Mouse (Mus musculus) lung, postnatal 14 days (tissue): Measurements from ENCODE around the gene Slc35b1.

Experiments used
- DNase-seq: peaks from one replicate; pipeline ENCODE4 v3.0.0; 2021

Gene Slc35b1

GRCm38 (mm10) chr11:95384319-95384972 lies at the start of gene Slc35b1:
Gene Slc35b1, plus strand, starts transcription at chr11:95384692.
- DNase-seq = peak; percentile 90

DNA sequence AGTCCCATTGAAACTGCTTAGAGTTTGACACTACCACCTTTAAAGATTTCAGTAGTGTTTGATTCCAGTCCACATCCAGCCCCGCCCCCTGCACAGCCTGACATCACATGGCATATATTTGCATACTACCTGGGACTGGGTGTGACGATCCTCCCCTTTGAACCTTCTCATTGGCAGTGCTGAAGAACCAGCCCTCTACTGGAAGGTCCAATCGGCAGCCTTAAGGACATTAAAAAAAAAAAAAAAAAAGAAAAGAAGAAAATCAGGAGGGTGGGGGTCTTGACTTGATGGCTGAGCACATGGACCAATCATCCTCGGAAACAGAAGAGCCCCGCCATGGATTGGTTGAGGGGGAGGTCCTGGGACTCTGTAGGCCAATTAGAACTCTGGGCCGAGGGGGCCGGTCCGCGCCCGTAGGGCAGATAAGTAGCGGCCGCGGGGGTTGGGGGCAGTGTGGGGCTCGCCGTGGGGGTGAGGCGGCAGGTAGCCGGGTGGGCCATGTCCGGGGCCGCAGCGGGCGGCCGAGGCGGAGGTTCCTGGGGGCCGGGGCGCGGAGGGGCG lies 47.8 kb upstream of the Slc35b1 start, which contains the start of gene Fam117a:
Gene Fam117a, plus strand, starts transcription at position 451 of the 561 bp plus-strand sequence.
- DNase-seq = peak; percentile 86

GRCm38 (mm10) chr11:95337129-95337813 lies 47.2 kb upstream of the Slc35b1 start:
- peak; percentile 73 for DNase-seq

DNA sequence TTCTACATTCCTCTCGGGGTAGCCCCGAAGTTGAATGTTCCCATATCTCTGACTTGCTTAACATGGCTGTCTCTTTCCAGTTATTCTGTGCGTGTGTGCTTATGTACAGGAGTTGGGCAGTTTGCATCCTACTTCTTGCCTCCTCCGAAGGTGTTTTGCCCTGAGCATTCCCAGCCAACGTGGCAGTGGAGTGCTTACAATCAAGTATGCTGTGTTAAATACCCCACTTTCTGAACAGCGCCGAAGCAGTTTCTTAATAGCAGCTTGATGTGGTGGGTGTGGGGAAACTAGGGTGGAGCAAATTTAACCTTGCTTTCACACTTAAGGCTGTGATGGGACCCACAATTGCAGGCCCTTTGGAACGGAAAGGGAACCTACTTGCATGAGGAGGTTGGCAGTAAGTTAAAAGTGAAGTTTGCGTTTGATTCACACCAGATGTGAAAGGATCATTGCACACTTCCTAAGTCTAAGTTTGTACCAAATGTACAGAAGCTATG lies 46.6 kb upstream of the Slc35b1 start:
- DNase-seq = no peak

GRCm38 (mm10) chr11:95339471-95340021 lies 44.9 kb upstream of the Slc35b1 start:
- no peak for DNase-seq

DNA sequence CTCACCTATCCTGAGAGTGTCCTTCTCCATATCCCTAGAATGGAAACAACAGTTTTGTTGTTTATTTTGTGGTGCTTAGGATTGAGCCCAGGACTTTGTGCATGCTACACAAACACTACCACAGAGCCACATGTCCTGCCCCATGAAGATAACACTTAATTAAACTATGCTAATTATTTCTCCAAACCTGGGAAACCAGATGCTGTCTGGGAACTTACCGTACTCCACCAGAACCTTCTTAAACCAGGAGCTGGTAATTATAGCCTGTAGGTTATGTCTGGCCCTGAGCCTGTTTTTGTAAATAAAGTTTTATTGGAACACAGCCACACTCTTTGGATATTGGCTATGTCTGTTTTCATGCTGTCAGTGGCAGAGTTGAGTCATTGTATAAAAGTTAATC lies 44.2 kb upstream of the Slc35b1 start:
- DNase-seq = no peak

- DNase-seq = no peak
These were observed 43.8 kb upstream of the Slc35b1 start for GRCm38 (mm10) chr11:95340664-95341063.

GRCm38 (mm10) chr11:95343180-95343579 lies 41.3 kb upstream of the Slc35b1 start:
- DNase-seq = no peak

DNA sequence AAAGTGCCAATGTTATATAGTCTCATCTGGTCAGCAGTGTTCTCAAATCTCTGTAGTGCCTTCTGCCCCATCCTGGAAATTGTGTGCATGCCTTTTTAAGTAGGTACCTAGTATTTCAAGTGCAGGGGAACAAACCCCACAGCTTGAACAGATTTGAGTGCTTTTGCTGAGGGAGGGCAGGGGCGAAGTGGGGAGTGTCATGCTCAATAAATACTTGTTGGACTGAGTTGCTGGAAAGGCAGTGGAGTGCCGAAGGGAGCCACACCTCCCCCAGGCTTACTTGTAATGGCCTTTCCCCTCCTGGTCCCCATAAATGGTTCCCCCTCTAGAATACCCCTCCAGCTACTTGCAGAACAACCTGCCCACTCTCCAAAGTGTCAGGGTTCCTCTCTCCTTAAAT lies 40.3 kb upstream of the Slc35b1 start:
- no peak for DNase-seq

- DNase-seq = no peak
These were observed 34.2 kb upstream of the Slc35b1 start for GRCm38 (mm10) chr11:95350289-95350688.

DNA sequence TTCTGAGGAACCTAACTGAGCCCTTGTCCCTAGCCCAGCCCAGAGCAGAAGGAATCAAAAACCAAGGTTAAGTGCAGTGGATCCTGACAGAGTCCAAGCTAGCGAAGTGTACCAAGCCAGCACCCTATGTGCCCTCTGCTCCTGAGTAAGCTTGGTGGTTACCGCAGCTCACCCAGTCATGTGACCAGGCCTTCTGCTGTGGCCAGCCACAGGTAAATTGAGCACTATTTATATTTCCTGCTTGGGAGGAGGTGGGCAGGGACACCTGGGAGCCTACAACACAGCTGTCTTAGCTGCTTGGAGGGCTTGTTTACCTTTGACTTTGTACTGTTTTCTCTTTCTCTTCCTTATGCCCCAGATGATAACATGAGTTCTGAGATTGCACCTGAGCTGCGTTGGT lies 33.5 kb upstream of the Slc35b1 start:
- DNase-seq = no peak

GRCm38 (mm10) chr11:95352686-95353085 lies 31.8 kb upstream of the Slc35b1 start:
- DNase-seq = no peak

GRCm38 (mm10) chr11:95353226-95353625 lies 31.3 kb upstream of the Slc35b1 start:
- DNase-seq = no peak

- no peak for DNase-seq
These were observed 30.1 kb upstream of the Slc35b1 start for GRCm38 (mm10) chr11:95354228-95354944.

GRCm38 (mm10) chr11:95354945-95355660 lies 29.4 kb upstream of the Slc35b1 start:
- DNase-seq = no peak

DNA sequence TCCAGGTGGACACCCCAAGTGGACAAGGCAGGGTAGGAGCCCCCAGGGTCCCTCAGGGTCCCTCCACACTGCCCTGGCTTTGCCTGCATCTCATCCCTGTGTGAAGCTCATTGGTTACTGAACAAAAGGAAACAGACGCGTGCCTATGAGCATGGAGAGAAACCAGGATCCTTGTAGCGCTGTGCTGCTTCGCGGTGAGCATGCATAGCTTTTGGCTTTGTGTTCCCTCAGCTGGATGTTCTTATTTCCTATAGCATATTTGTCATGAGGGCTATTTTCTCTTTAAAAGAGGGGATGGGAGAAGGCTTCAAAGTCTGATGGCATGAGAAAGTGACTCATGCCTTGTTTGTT lies 28.9 kb upstream of the Slc35b1 start:
- no peak for DNase-seq

GRCm38 (mm10) chr11:95356039-95356438 lies 28.5 kb upstream of the Slc35b1 start:
- DNase-seq = no peak

- peak; percentile 83 for DNase-seq
These were observed 27.8 kb upstream of the Slc35b1 start for GRCm38 (mm10) chr11:95356469-95357273.

- no peak for DNase-seq
These were observed 26.2 kb upstream of the Slc35b1 start for GRCm38 (mm10) chr11:95358263-95358662.

DNA sequence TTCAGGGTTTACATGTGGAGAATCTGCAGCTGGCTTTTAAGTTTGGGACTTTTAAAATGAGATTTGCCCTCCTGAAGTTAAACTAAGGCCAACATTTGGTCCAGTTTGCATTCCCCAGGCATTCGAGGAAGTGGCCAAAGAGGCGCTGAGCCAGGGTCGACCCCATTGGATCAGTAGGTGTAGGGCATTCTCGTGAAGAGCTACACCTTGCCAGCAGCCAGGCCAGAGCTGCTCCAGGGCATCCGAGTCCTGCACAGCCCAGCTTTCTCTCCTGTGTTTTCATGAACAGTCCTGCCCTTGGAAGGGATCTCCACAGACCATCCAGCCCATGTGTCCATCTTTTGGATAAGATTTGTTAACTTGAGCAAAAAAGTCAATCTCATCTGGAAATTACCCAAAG lies 20.1 kb upstream of the Slc35b1 start:
- no peak for DNase-seq

DNA sequence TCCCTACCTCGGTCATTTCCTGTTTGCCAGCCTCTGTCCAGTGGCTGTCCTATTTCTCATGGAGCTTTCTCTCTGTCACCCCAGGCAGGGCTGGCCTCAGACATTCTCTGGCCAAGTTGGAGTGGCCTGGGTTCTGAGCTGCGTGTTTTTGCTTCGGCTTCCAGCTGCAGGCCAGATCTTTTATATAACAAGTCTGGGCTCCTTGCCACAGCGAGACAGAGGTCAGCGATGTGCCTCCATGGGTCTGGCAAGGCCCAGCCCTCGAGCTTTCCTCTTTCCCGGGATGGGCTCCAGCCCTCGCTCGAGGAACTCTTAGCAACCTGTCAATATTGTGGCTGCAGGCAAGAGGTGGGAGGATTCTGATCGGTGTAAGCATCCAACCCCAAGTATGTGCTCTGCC lies 18.9 kb upstream of the Slc35b1 start:
- DNase-seq = peak; percentile 84
